Mouse (Mus musculus) heart, adult 2 months (tissue): ENCODE measurements around the gene Msantd2. TPM values are rescaled to one million over a fixed set of nuclear protein-coding genes. Genes with fewer than 3 reads are reported as not detected.

ENCODE experiments used
- DNase-seq, 2 experiments: peaks; one replicate each; pipeline ENCODE4 v3.0.0; 2021
- H3K27ac ChIP-seq: fragments of 200-600 bp; 2 replicates; pipeline ENCODE4 v1.8.1; 2022
- H3K27me3 ChIP-seq: fragments of 200-500 bp; 2 replicates; pipeline ENCODE4 v1.6.1; 2012; ENCODE audit warnings: mild to moderate bottlenecking, low read length, inconsistent platforms, mixed read lengths; ENCODE audit not compliant: control insufficient read depth, insufficient read depth
- H3K36me3 ChIP-seq: fragments of 200-500 bp; 2 replicates; pipeline ENCODE4 v1.6.1; 2012; ENCODE audit warnings: low read length, inconsistent platforms; ENCODE audit not compliant: control insufficient read depth, insufficient read depth
- H3K4me1 ChIP-seq: fragments of 200-500 bp; 2 replicates; pipeline ENCODE4 v1.6.1; 2011; ENCODE audit warnings: low read length; ENCODE audit not compliant: control insufficient read depth, insufficient read depth
- H3K4me3 ChIP-seq: fragments of 200-600 bp; 2 replicates; pipeline ENCODE4 v1.8.1; 2022
- H3K79me2 ChIP-seq: fragments of 200-500 bp; replicated peaks from 2 replicates; pipeline ENCODE4 v1.6.1; 2012; ENCODE audit warnings: mild to moderate bottlenecking, inconsistent platforms, low read length, moderate library complexity, mixed read lengths; ENCODE audit not compliant: control insufficient read depth, insufficient read depth
- H3K9ac ChIP-seq: fragments of 200-500 bp; 2 replicates; pipeline ENCODE4 v1.6.1; 2012; ENCODE audit warnings: low read depth, mild to moderate bottlenecking, control low read depth, inconsistent platforms, low read length, mixed read lengths
- CTCF ChIP-seq: fragments of 200-600 bp; IDR thresholded peaks from 2 replicates; pipeline ENCODE4 v1.8.1; 2022; ENCODE audit warnings: antibody characterized with exemption, mild to moderate bottlenecking, moderate library complexity
- EP300 ChIP-seq: fragments of 200-500 bp; IDR thresholded peaks from 2 replicates; pipeline ENCODE4 v1.6.1; 2011; ENCODE audit warnings: low read depth, low read length, control low read depth; ENCODE audit not compliant: insufficient read depth
- POLR2A ChIP-seq: fragments of 200-500 bp; IDR thresholded peaks from 2 replicates; pipeline ENCODE4 v1.6.1; 2011; ENCODE audit warnings: mild to moderate bottlenecking, low read depth, low read length, control low read depth; ENCODE audit not compliant: insufficient read depth
- WGBS: fragments of 180-500 bp; shearing (Covaris S2); methylation state at CpG from one replicate; pipeline ENCODE4 v1.1.7; 2018; 5-methylcytosine and 5-hydroxymethylcytosine counted together
- intact Hi-C: fragments of 180-260 bp; cut with DNase I; formaldehyde crosslinking; loops from one replicate; pipeline ENCODE4 v1.15.1; 2025
- polyA plus RNA-seq: library from polyadenylated mRNA; depleted of rRNA; stranded (reverse); fragments of >200 nt; gene quantifications from 2 replicates; pipeline ENCODE4 v1.2.3, GENCODE M21; 2012
- total RNA-seq, 2 experiments: library from RNA; stranded (reverse); gene quantifications; 2 replicates each; pipeline ENCODE4 v1.2.3; 2021

Gene Msantd2
- total and polyA plus RNA-seq, 3 experiments = 6.4 to 10.7 (median 7.1) TPM

DNA sequence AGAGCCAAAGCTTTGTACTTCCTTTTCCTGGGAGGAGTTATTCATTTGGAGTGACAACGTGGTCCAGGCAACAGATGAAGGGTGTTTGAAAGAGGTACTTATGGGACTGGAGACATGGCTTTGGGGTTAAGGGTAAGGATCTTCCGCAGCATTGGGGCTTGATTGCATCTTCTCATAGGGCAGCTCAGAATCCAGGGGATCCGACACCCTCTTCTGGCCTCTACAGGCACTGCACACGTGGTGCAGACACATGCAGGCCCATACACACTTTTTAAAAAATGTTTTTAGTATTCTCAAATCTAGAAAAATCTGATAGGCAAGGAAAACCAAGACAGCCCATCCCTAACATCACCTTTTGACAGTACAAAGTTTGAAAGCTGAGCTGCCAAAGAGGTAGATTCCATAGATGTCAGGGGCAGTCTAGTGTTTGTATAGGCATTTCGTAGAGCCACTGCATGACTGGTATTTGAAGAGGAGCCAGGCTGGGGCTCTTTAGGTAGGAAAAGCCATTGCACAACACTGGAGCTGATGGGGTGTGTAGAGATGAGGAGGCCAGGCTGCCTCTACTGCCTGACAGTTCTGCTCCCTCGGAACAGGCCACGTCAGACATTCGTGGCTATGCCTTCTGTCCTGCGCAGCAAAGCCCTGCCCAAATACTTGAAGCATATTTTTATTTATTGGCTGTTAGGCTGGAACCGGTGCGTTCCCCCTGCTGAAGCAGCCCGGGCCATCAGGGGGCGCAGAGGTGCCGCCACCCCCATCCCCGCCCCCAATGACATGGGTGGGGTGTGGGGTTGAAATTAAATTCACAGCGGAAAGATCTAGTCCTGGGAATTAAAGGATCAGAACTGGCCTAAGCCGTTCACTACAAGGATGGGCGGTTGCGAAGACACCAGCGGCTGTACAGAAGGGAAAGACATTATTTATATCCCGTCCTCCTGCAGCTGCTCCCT lies 37.6 kb downstream of the Msantd2 start:
- TF ChIP-seq EP300 (0 out of 2 replicates have a peak, but pooled peaks have one; percentile 40), CTCF (peak; percentile 77), POLR2A (peak; percentile 80)
- intact Hi-C loops = loop anchor here (2.0 kb wide), 2 partner anchors 38 to 86 kb away; partner anchors contain the start of genes Msantd2 and Spa17
- H3K4me3 ChIP-seq = peak overlapping the region; percentile 71
- H3K36me3 ChIP-seq = no peaks in the 10 kb centered on the region
- H3K79me2 ChIP-seq = no peaks in the 10 kb centered on the region
- no peaks in the 10 kb centered on the region for H3K27me3 ChIP-seq
- WGBS = 31% methylated on average over 21 of the region's 21 CpGs
- peak; percentile 69 to 74 for DNase-seq
- peak overlapping the region; percentile 70 for H3K9ac ChIP-seq
- peak overlapping the region; percentile 93 for H3K27ac ChIP-seq
- H3K4me1 ChIP-seq = peaks cover 1% of the 10 kb centered on the region; the same call in 1 of the 2 replicates

DNA sequence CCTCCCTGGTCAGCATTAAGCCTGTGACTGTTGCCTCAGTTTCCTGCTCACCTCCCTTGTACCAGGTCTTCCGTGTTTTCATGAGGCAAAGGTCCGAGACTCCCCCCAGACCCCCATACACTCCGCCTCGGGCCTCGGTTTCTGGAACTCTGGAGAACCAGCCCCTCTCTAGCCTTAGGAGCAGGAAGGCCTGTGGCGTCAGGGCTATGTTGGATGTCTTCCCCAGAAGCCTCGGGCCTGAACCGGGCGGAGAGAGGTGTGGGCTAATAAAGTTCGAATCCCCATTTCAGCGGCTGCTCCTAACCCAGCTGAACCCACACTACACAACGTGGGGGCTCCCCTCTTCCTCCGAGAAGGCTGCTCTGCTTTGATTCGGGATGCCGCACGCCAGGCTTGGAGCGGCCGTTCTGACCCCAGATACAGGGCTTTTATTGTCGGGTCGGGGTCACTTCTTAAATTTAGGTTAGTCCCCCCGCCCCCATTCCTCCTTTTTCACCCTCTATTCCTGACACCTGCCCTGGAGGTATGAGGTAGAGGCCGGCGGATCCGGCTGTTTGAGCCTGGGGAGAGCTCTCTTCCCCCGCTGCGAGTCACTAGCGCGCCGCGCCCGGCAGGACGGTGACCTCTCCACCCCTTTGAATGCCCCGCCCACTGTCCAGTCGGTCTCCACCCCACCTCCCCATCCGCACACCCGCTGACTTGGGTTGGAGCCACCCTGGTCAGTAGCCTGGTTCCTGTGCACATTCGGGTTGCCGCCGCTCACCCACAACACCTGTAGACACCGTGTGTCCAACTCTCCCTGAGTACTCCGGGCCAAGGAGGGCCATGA lies 38.5 kb downstream of the Msantd2 start, which contains the start of gene Esam:
Gene Esam (plus strand): TSS at position 683 of the 829 bp plus-strand sequence.
- peaks cover 3% of the 10 kb centered on the region for H3K4me1 ChIP-seq
- H3K27ac ChIP-seq = peak within 1 kb of the TSS; percentile 93
- H3K4me3 ChIP-seq = peak within 1 kb of the TSS; percentile 71
- H3K9ac ChIP-seq = peak within 1 kb of the TSS; percentile 83
- H3K79me2 ChIP-seq = no peaks in the 10 kb centered on the region
- DNase-seq = peak; percentile 88 to 90
- 10% methylated on average over 41 of the region's 41 CpGs for WGBS
- H3K27me3 ChIP-seq = no peaks in the 10 kb centered on the region
- peaks cover 4% of the 10 kb centered on the region for H3K36me3 ChIP-seq
- TF ChIP-seq EP300 (no peak), CTCF (peak; percentile 46), POLR2A (peak; percentile 97)
- intact Hi-C loops = loop anchor here (2.0 kb wide), 2 partner anchors 39 to 85 kb away; partner anchors contain the start of genes Msantd2 and Spa17

DNA sequence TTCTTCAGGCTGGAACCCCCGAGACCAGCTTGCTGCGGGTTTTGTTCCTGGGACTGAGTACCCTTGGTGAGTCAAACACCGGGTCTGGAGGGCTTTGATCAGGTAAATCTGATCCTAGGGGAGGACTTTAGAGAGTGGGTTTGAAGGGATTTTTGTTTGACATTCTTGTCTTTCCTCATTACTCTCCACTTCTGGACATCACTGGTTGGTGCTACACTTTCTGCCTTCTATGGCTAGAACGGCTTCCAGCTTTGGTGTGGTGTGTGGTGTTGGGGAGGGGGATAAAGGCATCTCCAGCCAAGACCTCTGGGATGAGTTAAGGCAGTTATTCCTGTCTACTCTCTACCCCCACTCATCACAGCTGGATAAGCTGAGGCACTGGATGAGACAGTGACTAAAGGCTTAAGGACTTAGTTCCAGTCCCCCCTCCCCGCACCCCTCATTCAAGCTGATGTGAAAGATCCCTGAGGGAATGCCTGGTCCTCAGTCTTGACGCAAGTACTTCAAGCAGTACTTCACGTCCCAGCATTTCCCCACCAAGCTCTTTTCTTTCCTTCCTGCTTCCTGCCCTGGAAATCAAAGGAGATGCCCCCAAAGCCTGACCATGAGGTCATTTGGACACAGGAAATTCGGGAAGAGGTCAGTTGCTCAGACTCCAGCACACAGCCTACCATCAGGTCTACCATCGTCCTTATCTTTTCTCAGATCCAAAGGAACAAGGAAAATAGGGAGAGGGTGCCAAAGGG lies 39.3 kb downstream of the Msantd2 start:
- intact Hi-C loops = no loop called here
- Histone ChIP-seq H3K36me3 (peaks cover 10% of the 10 kb centered on the region), H3K4me3 (peak overlapping the region; percentile 71), H3K79me2 (no peaks in the 10 kb centered on the region), H3K27ac (peak overlapping the region; percentile 93), H3K27me3 (no peaks in the 10 kb centered on the region), H3K9ac (peak overlapping the region; percentile 83), H3K4me1 (peaks cover 3% of the 10 kb centered on the region)
- 37% methylated on average over 9 of the region's 9 CpGs for WGBS
- TF ChIP-seq CTCF (no peak), POLR2A (peak; percentile 60; the same call in 1 of the 2 replicates), EP300 (peak; percentile 93)
- DNase-seq = peak; percentile 53 to 58

DNA sequence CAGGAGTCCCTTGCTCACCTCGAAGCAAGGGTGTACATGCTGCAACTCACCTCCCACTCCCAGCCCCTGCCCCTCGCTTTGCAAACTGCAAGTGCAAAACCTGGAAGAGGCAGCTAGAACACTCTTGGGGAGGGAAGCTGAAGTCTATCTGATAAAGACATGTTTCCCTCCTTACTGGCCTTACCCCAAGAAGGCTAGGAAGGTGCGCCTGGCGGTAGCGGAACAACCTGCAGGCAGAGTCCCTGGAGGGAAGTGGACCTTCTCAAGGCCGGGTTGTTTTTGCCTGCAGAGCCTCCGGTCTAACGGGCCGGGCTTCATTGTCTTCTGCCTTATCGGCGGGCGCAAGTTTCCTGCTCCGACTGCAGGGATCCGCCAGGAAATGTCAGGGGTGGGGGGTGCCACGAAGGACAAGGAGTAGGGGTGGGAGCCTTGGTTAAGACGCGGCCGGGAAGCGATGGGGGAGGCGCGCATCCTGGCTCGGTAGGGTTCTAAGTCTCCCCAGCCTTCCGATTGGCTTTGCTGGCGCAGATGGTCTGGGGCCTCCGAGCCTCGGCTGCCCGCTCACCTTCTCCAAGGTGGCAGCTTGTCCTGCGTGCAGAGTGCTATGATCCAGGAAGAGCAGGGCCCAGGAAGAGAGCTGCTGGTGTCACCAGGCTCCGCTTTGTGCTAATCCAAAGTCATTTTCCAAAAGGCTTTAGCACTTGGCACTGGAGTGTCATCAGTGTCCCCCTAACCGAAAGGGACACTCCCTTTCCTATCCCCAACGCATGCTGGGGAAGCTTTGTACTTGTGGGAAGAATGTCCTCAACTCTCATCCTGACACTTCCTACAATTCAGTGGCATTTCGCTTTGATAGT lies 41.1 kb downstream of the Msantd2 start:
- peak; percentile 83 to 89 for DNase-seq
- H3K4me1 ChIP-seq = peaks cover 11% of the 10 kb centered on the region
- peak; percentile 58 for TF ChIP-seq POLR2A
- peak; percentile 74 for TF ChIP-seq CTCF
- TF ChIP-seq EP300 = peak; percentile 74
- H3K27me3 ChIP-seq = no peaks in the 10 kb centered on the region
- H3K36me3 ChIP-seq = peaks cover 25% of the 10 kb centered on the region
- peak overlapping the region; percentile 83 for H3K9ac ChIP-seq
- H3K27ac ChIP-seq = peak overlapping the region; percentile 93
- 3% methylated on average over 30 of the region's 32 CpGs for WGBS
- H3K79me2 ChIP-seq = no peaks in the 10 kb centered on the region
- intact Hi-C loops = loop anchor here (1.0 to 2.0 kb wide), 3 partner anchors 15 to 129 kb away; partner anchors contain the start of gene Robo4
- H3K4me3 ChIP-seq = peak overlapping the region; percentile 71
